Mouse (Mus musculus): ENCODE measurements around the gene C130050O18Rik. TPM values are rescaled to one million over a fixed set of nuclear protein-coding genes. Genes with fewer than 3 reads are reported as not detected.

C130050O18Rik gene
- polyA plus RNA-seq, 1 experiment = 0.20 TPM

DNA sequence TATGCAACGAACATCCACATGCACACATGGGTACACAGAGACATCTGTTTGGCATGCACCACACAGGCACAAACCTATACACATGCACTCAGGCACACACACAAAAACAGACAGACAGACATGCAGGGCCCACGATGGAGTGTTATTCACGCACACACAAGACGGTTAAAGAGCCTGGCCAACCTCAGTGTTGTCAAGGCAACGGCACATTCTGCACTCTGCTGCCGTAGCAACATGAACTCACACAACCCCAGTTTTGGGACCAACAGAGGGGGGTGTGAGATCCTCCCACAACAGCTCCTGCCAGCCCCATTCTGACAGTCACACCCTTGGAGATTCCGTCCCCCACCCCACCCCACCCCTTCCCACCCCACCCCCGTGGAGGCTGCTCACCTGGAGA is 29.9 kb downstream of the C130050O18Rik start:
- H3ac ChIP-seq (ENCODE audit: control insufficient read depth, insufficient read length, low read depth) = no peak overlapping the region

DNA sequence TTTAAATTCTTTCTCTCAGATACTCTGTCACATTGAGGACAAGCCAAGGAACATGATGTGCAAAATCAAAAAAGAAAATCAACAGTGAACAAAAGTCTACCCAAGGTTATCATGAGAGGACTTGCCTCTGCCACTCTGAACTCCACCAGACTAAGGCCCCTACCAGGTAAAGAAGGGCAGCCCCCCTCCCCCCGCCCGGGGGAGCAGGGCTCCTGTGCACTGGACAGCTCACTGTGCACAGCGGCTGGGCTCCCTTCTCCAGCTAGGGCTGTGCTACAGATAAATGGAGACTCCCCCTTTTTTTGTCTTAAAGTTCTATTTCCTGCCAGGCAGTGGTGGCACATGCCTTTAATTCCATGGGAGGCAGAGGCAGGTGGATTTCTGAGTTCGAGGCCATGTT is 32.7 kb downstream of the C130050O18Rik start:
- Histone ChIP-seq H3K27me3 (ENCODE audit: control insufficient read depth, insufficient read depth, insufficient read length) (no peaks in the 10 kb centered on the region), H3K79me2 (ENCODE audit: control insufficient read depth, insufficient read depth) (no peaks in the 10 kb centered on the region), H3K79me3 (ENCODE audit: low read depth) (no peaks in the 10 kb centered on the region), H3K4me3 (ENCODE audit: insufficient read depth, poor library complexity, severe bottlenecking) (no peak overlapping the region), H3K36me3 (ENCODE audit: control insufficient read depth, insufficient read depth) (no peaks in the 10 kb centered on the region), H3ac (ENCODE audit: control insufficient read depth, insufficient read length, low read depth) (no peak overlapping the region)
- no peak for TF ChIP-seq MYOD1 (IDR thresholded peaks at IDR 0.05; ENCODE audit: control insufficient read depth, insufficient read length, low read depth)
- TF ChIP-seq MYOG (IDR thresholded peaks at IDR 0.05; ENCODE audit: control insufficient read depth, extremely low read depth, insufficient read length) = no peak
- no peak for TF ChIP-seq MAX (IDR thresholded peaks at IDR 0.05)
- no peak for TF ChIP-seq CTCF (IDR thresholded peaks at IDR 0.05; ENCODE audit: control insufficient read depth, insufficient read depth, insufficient read length)
- TF ChIP-seq FOSL1 (IDR thresholded peaks at IDR 0.05; ENCODE audit: insufficient read depth, low read length, poor library complexity, severe bottlenecking) = no peak
- no peak for TF ChIP-seq CEBPB (IDR thresholded peaks at IDR 0.05; ENCODE audit: low read depth)
- TF ChIP-seq USF1 (IDR thresholded peaks at IDR 0.05; ENCODE audit: low read depth) = no peak

More for the DNA sequence above, 29.9 kb downstream of the C130050O18Rik start:
- TF ChIP-seq MAX (IDR thresholded peaks at IDR 0.05) (no peak), MYOG (IDR thresholded peaks at IDR 0.05; ENCODE audit: control insufficient read depth, extremely low read depth, insufficient read length) (no peak), MYOD1 (IDR thresholded peaks at IDR 0.05; ENCODE audit: control insufficient read depth, insufficient read length, low read depth) (no peak), CTCF (IDR thresholded peaks at IDR 0.05; ENCODE audit: control insufficient read depth, insufficient read depth, insufficient read length) (no peak), CEBPB (IDR thresholded peaks at IDR 0.05; ENCODE audit: low read depth) (no peak), FOSL1 (IDR thresholded peaks at IDR 0.05; ENCODE audit: insufficient read depth, low read length, poor library complexity, severe bottlenecking) (no peak), USF1 (IDR thresholded peaks at IDR 0.05; ENCODE audit: low read depth) (no peak)
- Histone ChIP-seq H3K27me3 (ENCODE audit: control insufficient read depth, insufficient read depth, insufficient read length) (no peaks in the 10 kb centered on the region), H3K79me2 (ENCODE audit: control insufficient read depth, insufficient read depth) (no peaks in the 10 kb centered on the region), H3K4me3 (ENCODE audit: insufficient read depth, poor library complexity, severe bottlenecking) (no peak overlapping the region), H3K36me3 (ENCODE audit: control insufficient read depth, insufficient read depth) (no peaks in the 10 kb centered on the region), H3K79me3 (ENCODE audit: low read depth) (no peaks in the 10 kb centered on the region)

DNA sequence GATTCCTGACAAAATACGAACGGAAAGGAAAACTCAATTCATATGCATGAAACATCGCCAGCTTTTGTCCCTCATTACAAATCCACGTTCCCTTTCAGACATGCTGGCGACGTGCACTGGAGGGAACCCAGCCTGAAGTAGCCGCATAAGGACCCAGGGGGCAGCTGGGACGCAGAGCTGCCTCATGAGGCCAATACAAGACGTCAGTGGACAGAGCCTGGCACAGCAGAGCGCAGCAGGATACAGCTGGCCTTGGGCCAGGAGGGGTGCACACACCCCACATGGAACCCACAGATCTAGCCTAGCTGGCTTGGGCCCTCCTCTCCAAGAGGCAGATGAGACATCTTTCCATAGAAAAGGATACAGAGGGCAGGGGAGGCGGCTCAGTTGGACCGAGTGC is 33.4 kb downstream of the C130050O18Rik start:
- H3ac ChIP-seq (ENCODE audit: control insufficient read depth, insufficient read length, low read depth) = no peak overlapping the region
- no peak overlapping the region for H3K4me3 ChIP-seq (ENCODE audit: insufficient read depth, poor library complexity, severe bottlenecking)
- H3K79me2 ChIP-seq (ENCODE audit: control insufficient read depth, insufficient read depth) = no peaks in the 10 kb centered on the region
- H3K27me3 ChIP-seq (ENCODE audit: control insufficient read depth, insufficient read depth, insufficient read length) = no peaks in the 10 kb centered on the region
- H3K36me3 ChIP-seq (ENCODE audit: control insufficient read depth, insufficient read depth) = no peaks in the 10 kb centered on the region
- no peak for TF ChIP-seq MYOD1 (IDR thresholded peaks at IDR 0.05; ENCODE audit: control insufficient read depth, insufficient read length, low read depth)
- no peak for TF ChIP-seq CTCF (IDR thresholded peaks at IDR 0.05; ENCODE audit: control insufficient read depth, insufficient read depth, insufficient read length)
- TF ChIP-seq CEBPB (IDR thresholded peaks at IDR 0.05; ENCODE audit: low read depth) = no peak
- TF ChIP-seq FOSL1 (IDR thresholded peaks at IDR 0.05; ENCODE audit: insufficient read depth, low read length, poor library complexity, severe bottlenecking) = no peak
- no peak for TF ChIP-seq MAX (IDR thresholded peaks at IDR 0.05)
- TF ChIP-seq USF1 (IDR thresholded peaks at IDR 0.05; ENCODE audit: low read depth) = no peak
- TF ChIP-seq MYOG (IDR thresholded peaks at IDR 0.05; ENCODE audit: control insufficient read depth, extremely low read depth, insufficient read length) = no peak
- peaks cover 1% of the 10 kb centered on the region for H3K79me3 ChIP-seq (ENCODE audit: low read depth)

DNA sequence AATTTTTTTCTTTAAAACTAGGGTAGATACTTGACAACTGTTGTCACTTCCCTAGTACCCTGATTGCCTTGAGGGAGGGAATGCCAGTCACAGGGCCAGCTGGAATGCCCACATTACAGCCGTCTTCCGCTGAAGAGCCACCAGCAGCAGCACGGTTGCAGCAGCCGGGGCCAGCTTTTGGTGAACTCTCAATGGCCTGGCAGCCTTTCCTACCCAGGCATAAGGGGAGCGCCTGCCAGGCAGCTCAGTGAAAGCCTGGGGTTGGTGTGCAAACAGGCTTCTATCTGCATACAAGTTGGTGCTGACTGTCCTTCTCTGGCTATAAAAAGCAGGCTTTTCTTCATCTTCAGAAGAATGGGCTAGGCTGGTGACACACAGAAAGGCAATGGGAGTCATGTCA is 35.4 kb downstream of the C130050O18Rik start:
- TF ChIP-seq MAX (IDR thresholded peaks at IDR 0.05) (no peak), MYOG (IDR thresholded peaks at IDR 0.05; ENCODE audit: control insufficient read depth, extremely low read depth, insufficient read length) (no peak), CTCF (IDR thresholded peaks at IDR 0.05; ENCODE audit: control insufficient read depth, insufficient read depth, insufficient read length) (no peak), CEBPB (IDR thresholded peaks at IDR 0.05; ENCODE audit: low read depth) (no peak), MYOD1 (IDR thresholded peaks at IDR 0.05; ENCODE audit: control insufficient read depth, insufficient read length, low read depth) (no peak), FOSL1 (IDR thresholded peaks at IDR 0.05; ENCODE audit: insufficient read depth, low read length, poor library complexity, severe bottlenecking) (no peak), USF1 (IDR thresholded peaks at IDR 0.05; ENCODE audit: low read depth) (no peak)
- Histone ChIP-seq H3ac (ENCODE audit: control insufficient read depth, insufficient read length, low read depth) (no peak overlapping the region), H3K4me3 (ENCODE audit: insufficient read depth, poor library complexity, severe bottlenecking) (no peak overlapping the region), H3K79me2 (ENCODE audit: control insufficient read depth, insufficient read depth) (no peaks in the 10 kb centered on the region), H3K27me3 (ENCODE audit: control insufficient read depth, insufficient read depth, insufficient read length) (no peaks in the 10 kb centered on the region), H3K79me3 (ENCODE audit: low read depth) (peaks cover 1% of the 10 kb centered on the region), H3K36me3 (ENCODE audit: control insufficient read depth, insufficient read depth) (no peaks in the 10 kb centered on the region)

DNA sequence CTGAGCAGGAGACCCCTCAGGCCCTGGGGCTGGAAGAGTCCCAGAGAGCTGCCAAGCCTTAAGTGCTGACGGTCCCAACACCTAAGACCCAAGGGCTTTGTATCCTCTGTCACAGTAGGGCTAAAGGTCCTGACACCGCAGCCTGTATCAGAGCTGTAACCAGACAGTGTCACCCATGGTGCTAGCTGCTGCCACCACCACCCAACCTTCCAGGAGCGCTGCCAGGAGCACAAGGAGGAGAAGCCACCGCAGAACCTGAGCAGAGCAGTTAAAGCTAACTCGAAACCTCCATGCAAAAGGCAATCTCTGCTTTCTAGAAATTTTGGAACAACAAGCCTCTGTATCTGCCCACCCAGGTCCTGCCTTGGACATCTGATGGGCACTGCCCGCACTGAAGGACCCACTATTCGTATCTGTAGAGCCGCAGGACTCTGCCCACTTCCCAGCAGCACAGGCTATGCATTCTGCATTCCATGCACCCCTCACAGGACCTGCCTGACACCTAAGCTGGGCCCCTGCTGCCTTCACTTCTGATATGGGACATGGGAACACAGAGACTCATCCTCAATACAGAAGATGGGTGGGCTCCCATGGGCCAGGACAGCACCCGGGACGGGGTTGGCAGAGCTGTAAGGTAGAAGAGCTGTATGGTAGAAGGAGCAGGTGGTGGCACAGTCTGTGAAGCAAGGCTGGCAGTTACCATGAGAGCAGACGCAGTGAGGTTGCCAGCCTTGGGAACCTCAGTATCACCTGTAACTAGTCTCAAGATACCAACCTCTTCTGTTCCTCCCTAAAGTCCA is 36.0 kb downstream of the C130050O18Rik start:
- TF ChIP-seq MYOG (IDR thresholded peaks at IDR 0.05; ENCODE audit: control insufficient read depth, extremely low read depth, insufficient read length) (no peak), USF1 (IDR thresholded peaks at IDR 0.05; ENCODE audit: low read depth) (no peak), MYOD1 (IDR thresholded peaks at IDR 0.05; ENCODE audit: control insufficient read depth, insufficient read length, low read depth) (no peak), FOSL1 (IDR thresholded peaks at IDR 0.05; ENCODE audit: insufficient read depth, low read length, poor library complexity, severe bottlenecking) (no peak), MAX (IDR thresholded peaks at IDR 0.05) (no peak), CEBPB (IDR thresholded peaks at IDR 0.05; ENCODE audit: low read depth) (no peak), CTCF (IDR thresholded peaks at IDR 0.05; ENCODE audit: control insufficient read depth, insufficient read depth, insufficient read length) (no peak)
- Histone ChIP-seq H3K36me3 (ENCODE audit: control insufficient read depth, insufficient read depth) (no peaks in the 10 kb centered on the region), H3K27me3 (ENCODE audit: control insufficient read depth, insufficient read depth, insufficient read length) (no peaks in the 10 kb centered on the region), H3ac (ENCODE audit: control insufficient read depth, insufficient read length, low read depth) (no peak overlapping the region), H3K4me3 (ENCODE audit: insufficient read depth, poor library complexity, severe bottlenecking) (no peak overlapping the region), H3K79me2 (ENCODE audit: control insufficient read depth, insufficient read depth) (no peaks in the 10 kb centered on the region), H3K79me3 (ENCODE audit: low read depth) (peaks cover 1% of the 10 kb centered on the region)
